Mouse (Mus musculus) gastrocnemius, adult 2 months (tissue): ENCODE measurements around the gene Sepsecs. TPM values are rescaled to one million over a fixed set of nuclear protein-coding genes. Genes with fewer than 3 reads are reported as not detected.
A peak's percentile ranks its signal among the peaks of the same experiment; 100 is the strongest.

ENCODE experiments used
- DNase-seq: peaks from one replicate; pipeline ENCODE4 v3.0.0; 2022
- H3K27ac ChIP-seq: fragments of 200-600 bp; 2 replicates; pipeline ENCODE4 v1.8.1; 2022; ENCODE audit warnings: mild to moderate bottlenecking
- H3K4me3 ChIP-seq: fragments of 200-600 bp; 2 replicates; pipeline ENCODE4 v1.8.1; 2022; ENCODE audit warnings: mild to moderate bottlenecking, moderate library complexity
- CTCF ChIP-seq: fragments of 200-600 bp; IDR thresholded peaks from 2 replicates; pipeline ENCODE4 v1.8.1; 2022; ENCODE audit warnings: antibody characterized with exemption, mild to moderate bottlenecking, moderate library complexity
- intact Hi-C: fragments of 180-260 bp; cut with DNase I; formaldehyde crosslinking; loops from one replicate; pipeline ENCODE4 v1.15.1; 2025
- total RNA-seq, 2 experiments: library from RNA; stranded (reverse); gene quantifications; 2 replicates each; pipeline ENCODE4 v1.2.3; 2021

Sepsecs gene
- total RNA-seq, 2 experiments from 2014 or later: 6.0 to 7.2 TPM

- intact Hi-C loops: no loop called here
- TF ChIP-seq CTCF: peak; percentile 12; the same call in 1 of the 2 replicates
- DNase-seq: peak; percentile 81
- Histone ChIP-seq H3K4me3 (no peak overlapping the region), H3K27ac (peak overlapping the region; percentile 90)
These were observed 53.0 kb downstream of the Sepsecs start for GRCm38 (mm10) chr5:52616549-52616948.

- Histone ChIP-seq H3K27ac (peak overlapping the region; percentile 43), H3K4me3 (no peak overlapping the region)
- intact Hi-C loops: no loop called here
- no peak for TF ChIP-seq CTCF
- DNase-seq: no peak
These were observed 54.1 kb downstream of the Sepsecs start for GRCm38 (mm10) chr5:52615421-52615820.

- TF ChIP-seq CTCF: no peak
- Histone ChIP-seq H3K27ac (peak overlapping the region; percentile 43; the same call in 1 of the 2 replicates), H3K4me3 (no peak overlapping the region)
- peak; percentile 68 for DNase-seq
- intact Hi-C loops: loop anchor here (5.0 kb wide), 1 partner anchor 52 kb away; no protein-coding TSS in a partner anchor
These were observed 54.8 kb downstream of the Sepsecs start for GRCm38 (mm10) chr5:52614686-52615085.

- no peak overlapping the region for H3K4me3 ChIP-seq
- intact Hi-C loops: loop anchor here (5.0 kb wide), 1 partner anchor 50 kb away; no protein-coding TSS in a partner anchor
- no peak overlapping the region for H3K27ac ChIP-seq
- no peak for TF ChIP-seq CTCF
- no peak for DNase-seq
These were observed 56.7 kb downstream of the Sepsecs start for GRCm38 (mm10) chr5:52612776-52613175.

- intact Hi-C loops: loop anchor here (5.0 kb wide), 1 partner anchor 49 kb away; no protein-coding TSS in a partner anchor
- no peak for TF ChIP-seq CTCF
- Histone ChIP-seq H3K4me3 (no peak overlapping the region), H3K27ac (no peak overlapping the region)
- DNase-seq: peak; percentile 44
These were observed 58.1 kb downstream of the Sepsecs start for GRCm38 (mm10) chr5:52611315-52611895.

GRCm38 (mm10) chr5:52610306-52610705 lies 59.2 kb downstream of the Sepsecs start:
- no peak overlapping the region for H3K27ac ChIP-seq
- no peak for DNase-seq
- no peak for TF ChIP-seq CTCF
- intact Hi-C loops: loop anchor here (5.0 kb wide), 1 partner anchor 48 kb away; no protein-coding TSS in a partner anchor
- H3K4me3 ChIP-seq: no peak overlapping the region

GRCm38 (mm10) chr5:52609672-52610071 lies 59.8 kb downstream of the Sepsecs start:
- no peak for TF ChIP-seq CTCF
- DNase-seq: no peak
- intact Hi-C loops: loop anchor here (5.0 kb wide), 1 partner anchor 47 kb away; no protein-coding TSS in a partner anchor
- H3K4me3 ChIP-seq: no peak overlapping the region
- H3K27ac ChIP-seq: no peak overlapping the region

GRCm38 (mm10) chr5:52604582-52605041 lies 64.9 kb downstream of the Sepsecs start:
- peak; percentile 58 for DNase-seq
- no peak for TF ChIP-seq CTCF
- intact Hi-C loops: no loop called here
- Histone ChIP-seq H3K27ac (no peak overlapping the region), H3K4me3 (no peak overlapping the region)

GRCm38 (mm10) chr5:52590612-52591011 lies 78.9 kb downstream of the Sepsecs start:
- no peak for DNase-seq
- no peak overlapping the region for H3K27ac ChIP-seq
- intact Hi-C loops: no loop called here

More at GRCm38 (mm10) chr5:52590612-52591011, 78.9 kb downstream of the Sepsecs start:
- H3K4me3 ChIP-seq: no peak overlapping the region
- no peak for TF ChIP-seq CTCF

Other genes with a start within 250 kb of the Sepsecs start
- gene Ccdc149, start 198.2 kb downstream of the Sepsecs start, total RNA-seq: 1 to 10 TPM; 1.2 to 1.6 TPM
- 1 to 10 TPM; 1.0 to 1.3 TPM for gene Lgi2, start 103.2 kb downstream of the Sepsecs start, total RNA-seq
- gene Pi4k2b, start 71.9 kb upstream of the Sepsecs start, total RNA-seq: 1 to 10 TPM; 1.2 TPM
- gene Zcchc4, start 105.7 kb upstream of the Sepsecs start, total RNA-seq: 1 to 10 TPM; 4.2 to 4.7 TPM
- gene Anapc4, start 164.3 kb upstream of the Sepsecs start, total RNA-seq: 10 to 100 TPM; 35.1 to 37.4 TPM